Mouse (Mus musculus) lung, postnatal 25 days (tissue): ENCODE results near the gene Rhov.
A peak's percentile ranks its signal among the peaks of the same experiment; 100 is the strongest.

Source experiments
- DNase-seq: peaks from one replicate; pipeline ENCODE4 v3.0.0; 2022; ENCODE audit warnings: low spot score

Gene Rhov

GRCm38 (mm10) chr2:119289014-119289416 is 17.9 kb upstream of the Rhov start:
- peak; percentile 39 for DNase-seq

- DNase-seq = peak; percentile 98
Observed at GRCm38 (mm10) chr2:119288270-119288882, 17.3 kb upstream of the Rhov start, which contains the start of gene Vps18. Vps18 (plus strand) TSS chr2:119288740.

GRCm38 (mm10) chr2:119287372-119287771 is 16.3 kb upstream of the Rhov start:
- DNase-seq = no peak

- DNase-seq = no peak
Observed at GRCm38 (mm10) chr2:119281899-119282565, 11.0 kb upstream of the Rhov start.

GRCm38 (mm10) chr2:119277810-119278209 is 6.7 kb upstream of the Rhov start:
- no peak for DNase-seq

- DNase-seq = no peak
Observed at GRCm38 (mm10) chr2:119276926-119277325, 5.9 kb upstream of the Rhov start.

- no peak for DNase-seq
Observed at GRCm38 (mm10) chr2:119274126-119274525, 3.1 kb upstream of the Rhov start.

GRCm38 (mm10) chr2:119270286-119270642 is 808 bp downstream of the Rhov start:
- no peak for DNase-seq

GRCm38 (mm10) chr2:119263813-119264212 is 7.3 kb downstream of the Rhov start:
- DNase-seq = no peak

- DNase-seq = peak; percentile 83
Observed at GRCm38 (mm10) chr2:119262978-119263377, 8.1 kb downstream of the Rhov start.

- peak; percentile 60 for DNase-seq
Observed at GRCm38 (mm10) chr2:119261326-119261725, 9.7 kb downstream of the Rhov start.

GRCm38 (mm10) chr2:119260518-119260917 is 10.6 kb downstream of the Rhov start:
- no peak for DNase-seq

GRCm38 (mm10) chr2:119254976-119255375 is 16.1 kb downstream of the Rhov start:
- no peak for DNase-seq

- DNase-seq = peak; percentile 87
Observed at GRCm38 (mm10) chr2:119250826-119251478, 20.1 kb downstream of the Rhov start.

GRCm38 (mm10) chr2:119250377-119250776 is 20.7 kb downstream of the Rhov start:
- no peak for DNase-seq

GRCm38 (mm10) chr2:119249592-119250061 is 21.4 kb downstream of the Rhov start:
- DNase-seq = no peak

GRCm38 (mm10) chr2:119247904-119248303 is 23.2 kb downstream of the Rhov start:
- DNase-seq = no peak

GRCm38 (mm10) chr2:119245246-119245645 is 25.8 kb downstream of the Rhov start:
- DNase-seq = no peak

- no peak for DNase-seq
Observed at GRCm38 (mm10) chr2:119242548-119242947, 28.5 kb downstream of the Rhov start.

GRCm38 (mm10) chr2:119240819-119241186 is 30.3 kb downstream of the Rhov start:
- no peak for DNase-seq

- DNase-seq = no peak
Observed at GRCm38 (mm10) chr2:119240075-119240818, 30.8 kb downstream of the Rhov start.

- peak; percentile 47 for DNase-seq
Observed at GRCm38 (mm10) chr2:119238671-119239070, 32.4 kb downstream of the Rhov start.

GRCm38 (mm10) chr2:119237871-119238220 is 33.2 kb downstream of the Rhov start:
- no peak for DNase-seq
